Mouse (Mus musculus) hindbrain, embryonic 11.5 days (tissue): ENCODE results near the gene Pdcd5. TPM values are rescaled to one million over a fixed set of nuclear protein-coding genes. Genes with fewer than 3 reads are reported as not detected.

ENCODE experiments used
- ATAC-seq: fragments of 200-750 bp; cut with Nextera tagmentation; 2 replicates; pipeline ENCODE4 v1.8.0; 2017; ENCODE audit warnings: mild to moderate bottlenecking, moderate TSS enrichment, moderate library complexity; ENCODE audit not compliant: low FRiP score
- DNase-seq: peaks from one replicate; pipeline ENCODE4 v3.0.0-alpha.2; 2015; ENCODE audit warnings: low spot score
- H3K27ac ChIP-seq: fragments of 300-500 bp; sonication (generic); 2 replicates; pipeline ENCODE4 v1.5.1; 2014; ENCODE audit warnings: mild to moderate bottlenecking, low read depth, low read length
- H3K27me3 ChIP-seq: fragments of 300-500 bp; sonication (generic); 2 replicates; pipeline ENCODE4 v1.6.1; 2014; ENCODE audit warnings: mild to moderate bottlenecking, low read length, moderate library complexity, mixed read lengths; ENCODE audit not compliant: control insufficient read depth, insufficient read depth
- H3K36me3 ChIP-seq: fragments of 300-500 bp; sonication (generic); 2 replicates; pipeline ENCODE4 v1.6.1; 2014; ENCODE audit warnings: mild to moderate bottlenecking, low read length, moderate library complexity, mixed read lengths; ENCODE audit not compliant: control insufficient read depth, insufficient read depth
- H3K4me1 ChIP-seq: fragments of 300-500 bp; sonication (generic); replicated peaks from 2 replicates; pipeline ENCODE4 v1.6.1; 2014; ENCODE audit warnings: low read length, mixed read lengths; ENCODE audit not compliant: control insufficient read depth, insufficient read depth
- H3K4me2 ChIP-seq: fragments of 300-500 bp; sonication (generic); replicated peaks from 2 replicates; pipeline ENCODE4 v1.6.1; 2014; ENCODE audit warnings: mild to moderate bottlenecking, low read depth, low read length
- H3K4me3 ChIP-seq: fragments of 300-500 bp; sonication (generic); 2 replicates; pipeline ENCODE4 v1.5.1; 2014; ENCODE audit warnings: low read depth, low read length
- H3K9ac ChIP-seq: fragments of 300-500 bp; sonication (generic); 2 replicates; pipeline ENCODE4 v1.6.1; 2014; ENCODE audit warnings: low read depth, low read length
- H3K9me3 ChIP-seq: fragments of 300-500 bp; sonication (generic); 2 replicates; pipeline ENCODE4 v1.6.1; 2016; ENCODE audit warnings: low read length; ENCODE audit not compliant: control insufficient read depth
- WGBS: fragments of 180-500 bp; shearing (Covaris S2); extraction: QIAGEN DNeasy Blood & Tissue Kit; methylation state at CpG from one replicate; pipeline ENCODE4 v1.1.7; 2014; 5-methylcytosine and 5-hydroxymethylcytosine counted together
- polyA plus RNA-seq: library from polyadenylated mRNA; unstranded; fragments of >200 nt; fragmentation: Nextera tagmentation; extraction: Ambion mirVana; gene quantifications from 2 replicates; pipeline ENCODE4 v1.2.1, GENCODE M21; 2014

Pdcd5 gene
- polyA plus RNA-seq = 306 and 325 TPM in 2 replicates

GRCm38 (mm10) chr7:35647101-35647698, at the start of gene Pdcd5:
Pdcd5 (minus strand) TSS chr7:35647521.
- Histone ChIP-seq H3K4me3 (peak within 1 kb of the TSS; percentile 94), H3K4me1 (no peaks in the 10 kb centered on the region), H3K9ac (peak within 1 kb of the TSS; percentile 90), H3K36me3 (no peaks in the 10 kb centered on the region), H3K27ac (peak within 1 kb of the TSS; percentile 76), H3K27me3 (no peaks in the 10 kb centered on the region), H3K4me2 (peak within 1 kb of the TSS; percentile 54), H3K9me3 (no peaks in the 10 kb centered on the region)
- under 1% methylated on average over 56 of the region's 64 CpGs for WGBS
- DNase-seq (peak; percentile 99), ATAC-seq (peak; percentile 90)

- Histone ChIP-seq H3K27me3 (no peaks in the 10 kb centered on the region), H3K27ac (no peak overlapping the region), H3K4me1 (no peaks in the 10 kb centered on the region), H3K9me3 (no peaks in the 10 kb centered on the region), H3K4me2 (no peak overlapping the region), H3K4me3 (no peak overlapping the region), H3K36me3 (no peaks in the 10 kb centered on the region), H3K9ac (no peak overlapping the region)
- 95% methylated on average over 12 of the region's 12 CpGs for WGBS
- DNase-seq (no peak), ATAC-seq (no peak)
Measured at GRCm38 (mm10) chr7:35692641-35693040, 45.3 kb upstream of the Pdcd5 start.

- no peak overlapping the region for H3K9ac ChIP-seq
- H3K27ac ChIP-seq = no peak overlapping the region
- ATAC-seq (no peak), DNase-seq (no peak)
- 89% methylated on average over 14 of the region's 14 CpGs for WGBS
- no peaks in the 10 kb centered on the region for H3K27me3 ChIP-seq
- H3K9me3 ChIP-seq = no peaks in the 10 kb centered on the region
- no peaks in the 10 kb centered on the region for H3K36me3 ChIP-seq
- H3K4me3 ChIP-seq = no peak overlapping the region
- H3K4me2 ChIP-seq = no peak overlapping the region
- H3K4me1 ChIP-seq = peaks cover 2% of the 10 kb centered on the region; the same call in 1 of the 2 replicates
Measured at GRCm38 (mm10) chr7:35692117-35692516, 44.8 kb upstream of the Pdcd5 start.

- peaks cover 2% of the 10 kb centered on the region; the same call in 1 of the 2 replicates for H3K4me1 ChIP-seq
- H3K27me3 ChIP-seq = no peaks in the 10 kb centered on the region
- ATAC-seq = no peak
- 90% methylated on average over 11 of the region's 11 CpGs for WGBS
- H3K9me3 ChIP-seq = no peaks in the 10 kb centered on the region
- no peak for DNase-seq
- H3K27ac ChIP-seq = no peak overlapping the region
- no peak overlapping the region for H3K9ac ChIP-seq
- no peak overlapping the region for H3K4me3 ChIP-seq
- H3K4me2 ChIP-seq = no peak overlapping the region
- H3K36me3 ChIP-seq = no peaks in the 10 kb centered on the region
Measured at GRCm38 (mm10) chr7:35688781-35689349, 41.5 kb upstream of the Pdcd5 start.

- Histone ChIP-seq H3K4me3 (no peak overlapping the region), H3K9ac (no peak overlapping the region), H3K9me3 (no peaks in the 10 kb centered on the region), H3K4me2 (no peak overlapping the region), H3K36me3 (no peaks in the 10 kb centered on the region), H3K27me3 (no peaks in the 10 kb centered on the region), H3K4me1 (peaks cover 2% of the 10 kb centered on the region; the same call in 1 of the 2 replicates), H3K27ac (no peak overlapping the region)
- 57% methylated on average over 9 of the region's 9 CpGs for WGBS
- DNase-seq (no peak), ATAC-seq (no peak)
Measured at GRCm38 (mm10) chr7:35688276-35688675, 41.0 kb upstream of the Pdcd5 start.

- ATAC-seq (no peak), DNase-seq (peak; percentile 30)
- Histone ChIP-seq H3K9ac (no peak overlapping the region), H3K4me1 (peaks cover 2% of the 10 kb centered on the region; the same call in 1 of the 2 replicates), H3K27ac (no peak overlapping the region), H3K4me3 (no peak overlapping the region), H3K36me3 (no peaks in the 10 kb centered on the region), H3K9me3 (no peaks in the 10 kb centered on the region), H3K4me2 (0 out of 2 replicates have a peak overlapping the region, but pooled peaks have one; percentile 7), H3K27me3 (no peaks in the 10 kb centered on the region)
- 21% methylated on average over 10 of the region's 10 CpGs for WGBS
Measured at GRCm38 (mm10) chr7:35687229-35687628, 39.9 kb upstream of the Pdcd5 start.

GRCm38 (mm10) chr7:35686756-35687155, 39.4 kb upstream of the Pdcd5 start:
- no peak overlapping the region for H3K9ac ChIP-seq
- H3K4me1 ChIP-seq = peaks cover 2% of the 10 kb centered on the region; the same call in 1 of the 2 replicates
- H3K4me3 ChIP-seq = no peak overlapping the region
- 29% methylated on average over 13 of the region's 13 CpGs for WGBS
- H3K27me3 ChIP-seq = no peaks in the 10 kb centered on the region
- H3K27ac ChIP-seq = no peak overlapping the region
- ATAC-seq (no peak), DNase-seq (peak; percentile 81)
- no peaks in the 10 kb centered on the region for H3K36me3 ChIP-seq
- 0 out of 2 replicates have a peak overlapping the region, but pooled peaks have one; percentile 7 for H3K4me2 ChIP-seq
- H3K9me3 ChIP-seq = no peaks in the 10 kb centered on the region

- ATAC-seq (no peak), DNase-seq (no peak)
- Histone ChIP-seq H3K36me3 (no peaks in the 10 kb centered on the region), H3K27me3 (no peaks in the 10 kb centered on the region), H3K9ac (no peak overlapping the region), H3K9me3 (no peaks in the 10 kb centered on the region), H3K4me3 (no peak overlapping the region), H3K4me1 (peaks cover 2% of the 10 kb centered on the region; the same call in 1 of the 2 replicates), H3K4me2 (no peak overlapping the region), H3K27ac (no peak overlapping the region)
- WGBS = 71% methylated on average over 11 of the region's 11 CpGs
Measured at GRCm38 (mm10) chr7:35686216-35686615, 38.9 kb upstream of the Pdcd5 start.
